ENCODE assay signal across 8 mouse cellular contexts in the genomic region with DNA sequence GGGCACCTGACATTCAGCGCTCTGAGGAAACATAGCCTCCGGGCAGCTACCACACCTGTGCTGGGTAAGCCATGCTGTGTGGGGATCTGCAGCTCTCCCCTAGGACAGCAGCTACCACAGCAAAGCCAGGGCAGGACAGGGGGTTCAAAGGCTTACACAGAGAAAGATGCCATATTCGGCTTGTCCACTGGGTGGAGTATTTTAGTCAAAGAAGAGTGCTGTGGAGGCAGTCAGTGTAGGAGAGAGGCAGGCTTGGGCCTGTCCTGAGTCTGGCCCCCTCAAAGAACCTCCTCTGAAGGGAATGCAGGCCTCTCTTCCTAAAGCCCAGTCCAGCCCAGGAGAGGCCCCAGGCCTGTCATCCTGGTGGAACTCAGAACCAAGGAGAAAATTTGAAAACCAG. TPM values are rescaled to one million over a fixed set of nuclear protein-coding genes. Genes with fewer than 3 reads are reported as not detected.
DNase-seq lines count a peak whose midpoint lies in the region; ATAC-seq and TF ChIP-seq lines count a peak whose summit lies in the region.

No protein-coding gene starts in this region.

- H3K36me3 ChIP-seq in hindbrain, embryonic 15.5 days: no peaks in the 10 kb centered on the region

- H3K9ac ChIP-seq in hindbrain, embryonic 15.5 days: no peak overlapping the region

- peak; percentile 86 for DNase-seq in adipocyte (ENCODE audit: low spot score)
- DNase-seq in cerebellum, postnatal 4 days (ENCODE audit: low spot score in 2 of 2): peak; percentile 62 to 86
- peak; percentile 67 for DNase-seq in gastrocnemius, adult 2 months
- peak; percentile 39 to 74 for DNase-seq in layer of hippocampus, postnatal 36 days
- peak; percentile 84 for DNase-seq in lung, postnatal 36 days
- DNase-seq in right cerebral cortex, postnatal 14 days: peak; percentile 79
- DNase-seq in B cell, adult 2 months: no peak

- 0 out of 2 replicates have a peak, but pooled peaks cover 5% of the 10 kb centered on the region for H3K27me3 ChIP-seq in hindbrain, embryonic 15.5 days

- peak; percentile 88 for TF ChIP-seq CTCF in gastrocnemius, adult 2 months (IDR thresholded peaks at IDR 0.05)

- intact Hi-C loops in gastrocnemius, adult 2 months (cut with DNase I): loop anchor here (1.0 to 10.0 kb wide), 3 partner anchors 39 to 613 kb away; no protein-coding TSS in a partner anchor

- ATAC-seq in hindbrain, embryonic 15.5 days (ENCODE audit: low FRiP score, low read depth): peak; percentile 93

- no peaks in the 10 kb centered on the region for H3K9me3 ChIP-seq in hindbrain, embryonic 15.5 days

- no peak overlapping the region for H3K4me2 ChIP-seq in hindbrain, embryonic 15.5 days

- H3K4me3 ChIP-seq in gastrocnemius, adult 2 months: no peak overlapping the region
- no peak overlapping the region for H3K4me3 ChIP-seq in hindbrain, embryonic 15.5 days

- H3K4me1 ChIP-seq in hindbrain, embryonic 15.5 days (replicated peaks): peaks cover 4% of the 10 kb centered on the region; the same call in 1 of the 2 replicates

- H3K27ac ChIP-seq in gastrocnemius, adult 2 months: no peak overlapping the region
- no peak overlapping the region for H3K27ac ChIP-seq in hindbrain, embryonic 15.5 days (replicated peaks)

- 14% methylated on average over 3 of the region's 3 CpGs for WGBS in hindbrain, embryonic 15.5 days

RNA-seq across cellular contexts. Expression of gene Casq2, which starts 4.4 kb away (rescaled TPM):
- 100 to 1,000 TPM in 1 of 2 experiments, 10 to 100 TPM in 1; 21.9 to 106 TPM for total RNA-seq in gastrocnemius, adult 2 months (2021)
- polyA plus RNA-seq in hindbrain, embryonic 15.5 days (2015; fragmentation: Nextera tagmentation; extraction: Ambion mirVana): 0.31 and 0.37 TPM in 2 replicates
- 1 to 10 TPM in 1 of 2 experiments, under 1 TPM in 1; 0.77 to 2.3 TPM for total RNA-seq in layer of hippocampus, postnatal 36 days (2021)

Comparison
In these comparisons a context has a peak if more than half of its experiments do, and no peak if none do; other contexts are left out.
1. DNase-seq: peak in adipocyte (single experiment), cerebellum, postnatal 4 days (2 of 2), gastrocnemius, adult 2 months (single experiment), layer of hippocampus, postnatal 36 days (2 of 2), lung, postnatal 36 days (single experiment) and right cerebral cortex, postnatal 14 days (single experiment); none in B cell, adult 2 months (0 of 2).
2. RNA of gene Casq2, which starts 4.4 kb away (total RNA-seq): 21.9 to 106 TPM in gastrocnemius, adult 2 months; 0.77 to 2.3 TPM in layer of hippocampus, postnatal 36 days; every median in the first group is over 4 times any median in the second.